ENCODE assay signal across 18 mouse cellular contexts in the genomic region with DNA sequence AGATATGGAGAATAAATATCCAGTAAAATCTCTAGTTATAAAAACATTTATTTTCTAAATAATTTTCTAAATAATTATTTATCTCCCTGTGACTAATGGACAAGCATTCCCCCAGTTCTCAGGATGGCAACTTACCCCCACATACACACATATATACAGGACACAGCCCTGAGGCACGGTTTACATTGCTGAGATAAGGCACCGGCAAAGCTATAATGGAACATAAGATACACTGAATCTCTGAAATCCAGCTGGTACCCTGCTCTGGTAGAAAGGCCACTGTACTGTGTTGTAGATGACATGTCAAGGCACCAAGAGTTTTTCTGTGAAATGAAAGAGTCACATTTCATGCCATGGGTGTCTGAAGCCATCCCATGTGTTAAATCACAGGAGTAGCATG. TPM values are rescaled to one million over a fixed set of nuclear protein-coding genes. Genes with fewer than 3 reads are reported as not detected.
DNase-seq lines count a peak whose midpoint lies in the region; ATAC-seq and TF ChIP-seq lines count a peak whose summit lies in the region.
"Had no signal": no experiment of that assay in that cellular context is flagged by ENCODE, and none has a peak within 500 bp of the region (broad histone marks: within the 10 kb centered on the region; RNA-seq: fewer than 3 reads in every experiment).

No protein-coding gene starts in this region.

- H3K36me3 ChIP-seq in hindbrain, embryonic 14.5 days (replicated peaks; ENCODE audit: control insufficient read depth, insufficient read depth): no peaks in the 10 kb centered on the region
- H3K36me3 ChIP-seq in hindbrain, embryonic 11.5 days (ENCODE audit: control insufficient read depth, insufficient read depth, low read length): no peaks in the 10 kb centered on the region
- no peaks in the 10 kb centered on the region for H3K36me3 ChIP-seq in liver, embryonic 13.5 days
- H3K36me3 ChIP-seq in liver, embryonic 14.5 days (replicated peaks; ENCODE audit: control insufficient read depth, insufficient read depth, low read depth): no peaks in the 10 kb centered on the region
- no peaks in the 10 kb centered on the region for H3K36me3 ChIP-seq in midbrain, embryonic 14.5 days (ENCODE audit: control insufficient read depth, insufficient read depth, low read length)
- H3K36me3 ChIP-seq: embryonic facial prominence, embryonic 12.5 days; heart, embryonic 12.5 days; hindbrain, embryonic 13.5 days had no signal

- H3K4me3 ChIP-seq in hindbrain, embryonic 14.5 days (replicated peaks; ENCODE audit: low read length): no peak overlapping the region
- H3K4me3 ChIP-seq in hindbrain, embryonic 11.5 days (ENCODE audit: low read depth, low read length): no peak overlapping the region
- no peak overlapping the region for H3K4me3 ChIP-seq in liver, embryonic 13.5 days (replicated peaks)
- H3K4me3 ChIP-seq in liver, embryonic 14.5 days (ENCODE audit: insufficient read depth in 1 of 2, low read depth in 2 of 2, low read length in 2 of 2): no peak overlapping the region
- peak overlapping the region; percentile 13; the same call in 1 of the 2 replicates for H3K4me3 ChIP-seq in midbrain, embryonic 14.5 days (replicated peaks; ENCODE audit: low read depth, low read length)
- H3K4me3 ChIP-seq: embryonic facial prominence, embryonic 12.5 days; forebrain, embryonic 13.5 days; heart, embryonic 12.5 days; hindbrain, embryonic 13.5 days had no signal

- H3K9ac ChIP-seq in hindbrain, embryonic 14.5 days: no peak overlapping the region
- no peak overlapping the region for H3K9ac ChIP-seq in hindbrain, embryonic 11.5 days (ENCODE audit: low read depth, low read length)
- no peak overlapping the region for H3K9ac ChIP-seq in liver, embryonic 13.5 days
- H3K9ac ChIP-seq in liver, embryonic 14.5 days (replicated peaks): no peak overlapping the region
- H3K9ac ChIP-seq in midbrain, embryonic 14.5 days (replicated peaks; ENCODE audit: low read length): no peak overlapping the region; the same call in 1 of the 2 replicates
- H3K9ac ChIP-seq: embryonic facial prominence, embryonic 12.5 days; forebrain, embryonic 13.5 days; forebrain, postnatal 0 days; heart, embryonic 12.5 days; hindbrain, embryonic 13.5 days had no signal

- no peak for TF ChIP-seq EP300 in liver, embryonic 14.5 days (IDR thresholded peaks at IDR 0.05; ENCODE audit: low read depth)

- WGBS in hindbrain, embryonic 14.5 days: 76% methylated on average over 2 of the region's 2 CpGs
- WGBS in hindbrain, embryonic 11.5 days: 88% methylated on average over 2 of the region's 2 CpGs
- 33% methylated on average over 2 of the region's 2 CpGs for WGBS in liver, embryonic 13.5 days (ENCODE audit: insufficient replicate concordance)
- WGBS in liver, embryonic 14.5 days (ENCODE audit: insufficient replicate concordance): 32% methylated on average over 2 of the region's 2 CpGs
- 55% methylated on average over 2 of the region's 2 CpGs for WGBS in midbrain, embryonic 14.5 days

- no peaks in the 10 kb centered on the region for H3K9me3 ChIP-seq in hindbrain, embryonic 14.5 days (ENCODE audit: control insufficient read depth, low read length)
- H3K9me3 ChIP-seq in hindbrain, embryonic 11.5 days (ENCODE audit: control insufficient read depth, low read length): no peaks in the 10 kb centered on the region
- no peaks in the 10 kb centered on the region for H3K9me3 ChIP-seq in liver, embryonic 13.5 days (replicated peaks)
- H3K9me3 ChIP-seq in liver, embryonic 14.5 days (ENCODE audit: control insufficient read depth, low read length): no peaks in the 10 kb centered on the region
- no peaks in the 10 kb centered on the region for H3K9me3 ChIP-seq in midbrain, embryonic 14.5 days (ENCODE audit: control insufficient read depth, low read length)
- H3K9me3 ChIP-seq: embryonic facial prominence, embryonic 12.5 days; forebrain, embryonic 13.5 days; heart, embryonic 12.5 days; hindbrain, embryonic 13.5 days had no signal

- ATAC-seq in hindbrain, embryonic 14.5 days (ENCODE audit: low FRiP score): no peak
- no peak for ATAC-seq in hindbrain, embryonic 11.5 days (ENCODE audit: low FRiP score)
- peak; percentile 76 for ATAC-seq in liver, embryonic 13.5 days (ENCODE audit: low read depth)
- peak; percentile 56 for ATAC-seq in liver, embryonic 14.5 days (ENCODE audit: insufficient read depth)
- ATAC-seq in midbrain, embryonic 14.5 days (ENCODE audit: low FRiP score, low TSS enrichment): no peak
- ATAC-seq: forebrain, embryonic 13.5 days; forebrain, postnatal 0 days had no signal

- H3K27ac ChIP-seq in hindbrain, embryonic 14.5 days: no peak overlapping the region
- no peak overlapping the region for H3K27ac ChIP-seq in hindbrain, embryonic 11.5 days (ENCODE audit: low read depth, low read length)
- no peak overlapping the region for H3K27ac ChIP-seq in liver, embryonic 13.5 days
- no peak overlapping the region for H3K27ac ChIP-seq in liver, embryonic 14.5 days
- no peak overlapping the region for H3K27ac ChIP-seq in midbrain, embryonic 14.5 days (replicated peaks; ENCODE audit: low read depth, low read length)
- H3K27ac ChIP-seq: embryonic facial prominence, embryonic 12.5 days; forebrain, embryonic 13.5 days; hindbrain, embryonic 13.5 days had no signal

- TF ChIP-seq CTCF in liver, embryonic 14.5 days (IDR thresholded peaks at IDR 0.05; ENCODE audit: low read depth): no peak

- H3K27me3 ChIP-seq in hindbrain, embryonic 14.5 days (ENCODE audit: control insufficient read depth, insufficient read depth, low read length): peaks cover 47% of the 10 kb centered on the region
- peaks cover 28% of the 10 kb centered on the region for H3K27me3 ChIP-seq in hindbrain, embryonic 11.5 days (ENCODE audit: control insufficient read depth, insufficient read depth, low read length)
- peaks cover 78% of the 10 kb centered on the region for H3K27me3 ChIP-seq in liver, embryonic 13.5 days
- H3K27me3 ChIP-seq in liver, embryonic 14.5 days (ENCODE audit: control insufficient read depth, insufficient read depth, low read length): peaks cover 25% of the 10 kb centered on the region
- H3K27me3 ChIP-seq in midbrain, embryonic 14.5 days (ENCODE audit: control insufficient read depth, insufficient read depth, low read length): peaks cover 11% of the 10 kb centered on the region

- H3K4me1 ChIP-seq in hindbrain, embryonic 14.5 days (replicated peaks; ENCODE audit: control insufficient read depth, insufficient read depth, low read length): no peaks in the 10 kb centered on the region
- peaks cover 4% of the 10 kb centered on the region; the same call in 1 of the 2 replicates for H3K4me1 ChIP-seq in hindbrain, embryonic 11.5 days (replicated peaks; ENCODE audit: control insufficient read depth, insufficient read depth, low read length)
- H3K4me1 ChIP-seq in liver, embryonic 13.5 days (replicated peaks): peaks cover 7% of the 10 kb centered on the region; the same call in 1 of the 2 replicates
- peaks cover 0 to 3% of the 10 kb centered on the region in 2 experiments; a peak in 1 of 4 replicates for H3K4me1 ChIP-seq in liver, embryonic 14.5 days (replicated peaks; ENCODE audit: control insufficient read depth in 2 of 2, insufficient read depth in 2 of 2, low read length in 1 of 2)
- H3K4me1 ChIP-seq in midbrain, embryonic 14.5 days (ENCODE audit: control insufficient read depth, insufficient read depth, low read length): 0 out of 2 replicates have a peak, but pooled peaks cover 5% of the 10 kb centered on the region
- H3K4me1 ChIP-seq: embryonic facial prominence, embryonic 12.5 days had no signal

- DNase-seq in hindbrain, embryonic 14.5 days (ENCODE audit: low spot score): no peak
- DNase-seq in hindbrain, embryonic 11.5 days (ENCODE audit: low spot score): no peak
- no peak for DNase-seq in liver, embryonic 13.5 days
- no peak for DNase-seq in liver, embryonic 14.5 days (ENCODE audit: low read depth in 3 of 3, low spot score in 3 of 3)
- no peak for DNase-seq in midbrain, embryonic 14.5 days
- no peak for DNase-seq in T-cell, adult 2 months (ENCODE audit: low spot score)
- DNase-seq in neural tube, embryonic 10.5 days (ENCODE audit: extremely low spot score, low spot score): no peak
- DNase-seq: adrenal gland, adult 8-10 months; cerebellum, adult 11 months; cerebellum, adult 8-10 months; forebrain, postnatal 0 days; gastrocnemius, postnatal 14 days had no signal

- H3K4me2 ChIP-seq in hindbrain, embryonic 14.5 days (replicated peaks): peak overlapping the region; percentile 24; the same call in 1 of the 2 replicates
- no peak overlapping the region for H3K4me2 ChIP-seq in hindbrain, embryonic 11.5 days (replicated peaks; ENCODE audit: low read depth, low read length)
- no peak overlapping the region for H3K4me2 ChIP-seq in liver, embryonic 13.5 days
- no peak overlapping the region for H3K4me2 ChIP-seq in liver, embryonic 14.5 days (ENCODE audit: low read depth)
- H3K4me2 ChIP-seq in midbrain, embryonic 14.5 days (ENCODE audit: low read length): peak overlapping the region; percentile 80
- H3K4me2 ChIP-seq: embryonic facial prominence, embryonic 12.5 days; forebrain, embryonic 13.5 days; heart, embryonic 12.5 days; hindbrain, embryonic 13.5 days had no signal

RNA-seq across cellular contexts. Expression of a gene that starts 39.2 kb away (rescaled TPM):
- 0.07 and 0.98 TPM in 2 replicates for polyA plus RNA-seq in hindbrain, embryonic 14.5 days (2014; fragmentation: Nextera tagmentation; extraction: Ambion mirVana)
- 1.1 and 1.2 TPM in 2 replicates for polyA plus RNA-seq in hindbrain, embryonic 11.5 days (2014; fragmentation: Nextera tagmentation; extraction: Ambion mirVana)
- polyA plus RNA-seq in liver, embryonic 13.5 days (2015; fragmentation: Nextera tagmentation; extraction: Ambion mirVana): not detected in 2 replicates
- not detected in 2 replicates for polyA plus RNA-seq in liver, embryonic 14.5 days (2012; rRNA removed)
- not detected in 2 replicates for polyA plus RNA-seq in liver, embryonic 14.5 days (2014; fragmentation: Nextera tagmentation; extraction: Ambion mirVana)
- 3.8 TPM in 2 replicates for polyA plus RNA-seq in midbrain, embryonic 14.5 days (2014; fragmentation: Nextera tagmentation; extraction: Ambion mirVana)
- polyA plus RNA-seq: embryonic facial prominence, embryonic 12.5 days; forebrain, postnatal 0 days; gonadal fat pad, adult 2 months; heart, embryonic 12.5 days; heart, embryonic 16.5 days had no signal

RNA-seq across cellular contexts. Expression of a gene that starts 40.9 kb away (rescaled TPM):
- 2.3 and 30.6 TPM in 2 replicates for polyA plus RNA-seq in hindbrain, embryonic 14.5 days (2014; fragmentation: Nextera tagmentation; extraction: Ambion mirVana)
- 63.4 and 73.6 TPM in 2 replicates for polyA plus RNA-seq in hindbrain, embryonic 11.5 days (2014; fragmentation: Nextera tagmentation; extraction: Ambion mirVana)
- polyA plus RNA-seq in liver, embryonic 13.5 days (2015; fragmentation: Nextera tagmentation; extraction: Ambion mirVana): 0.03 TPM in 1 of 2 replicates, not detected in the other
- polyA plus RNA-seq in liver, embryonic 14.5 days (2012; rRNA removed): 0.03 and 0.09 TPM in 2 replicates
- not detected in 2 replicates for polyA plus RNA-seq in liver, embryonic 14.5 days (2014; fragmentation: Nextera tagmentation; extraction: Ambion mirVana)
- 67.4 and 99.4 TPM in 2 replicates for polyA plus RNA-seq in midbrain, embryonic 14.5 days (2014; fragmentation: Nextera tagmentation; extraction: Ambion mirVana)
- polyA plus RNA-seq: heart, embryonic 16.5 days had no signal

Comparison
In these comparisons a context has a peak if more than half of its experiments do, and no peak if none do; other contexts are left out.
1. H3K4me2 ChIP-seq: peak in hindbrain, embryonic 14.5 days (single experiment) and midbrain, embryonic 14.5 days (single experiment); none in hindbrain, embryonic 11.5 days (single experiment), liver, embryonic 13.5 days (single experiment) and liver, embryonic 14.5 days (single experiment).
2. ATAC-seq: peak in liver, embryonic 13.5 days (single experiment) and liver, embryonic 14.5 days (single experiment); none in hindbrain, embryonic 14.5 days (single experiment), hindbrain, embryonic 11.5 days (single experiment) and midbrain, embryonic 14.5 days (single experiment).